Mouse (Mus musculus): ENCODE measurements around the gene Epb41l1. TPM values are rescaled to one million over a fixed set of nuclear protein-coding genes. Genes with fewer than 3 reads are reported as not detected.
A peak's percentile ranks its signal among the peaks of the same experiment; 100 is the strongest.

Epb41l1 gene
- polyA plus RNA-seq, 1 experiment from 2014 or later = 3.3 TPM

GRCm38 (mm10) chr2:156426151-156426550 is 5.4 kb downstream of the Epb41l1 start:
- WGBS = 59% methylated on average over 4 of the region's 4 CpGs
- no peak overlapping the region for H3K27ac ChIP-seq
- H3K9me3 ChIP-seq = no peaks in the 10 kb centered on the region
- ATAC-seq (ENCODE audit: insufficient read depth, low FRiP score, low read depth) = no peak
- no peak overlapping the region for H3K4me3 ChIP-seq (replicated peaks)
- peaks cover 16% of the 10 kb centered on the region for H3K4me1 ChIP-seq
- no peak overlapping the region for H3K9ac ChIP-seq
- H3K4me2 ChIP-seq = no peak overlapping the region
- peaks cover 12% of the 10 kb centered on the region; the same call in 1 of the 2 replicates for H3K27me3 ChIP-seq (replicated peaks)
- H3K36me3 ChIP-seq = no peaks in the 10 kb centered on the region

GRCm38 (mm10) chr2:156429836-156430235 is 9.1 kb downstream of the Epb41l1 start:
- Histone ChIP-seq H3K9ac (no peak overlapping the region), H3K27ac (0 out of 2 replicates have a peak overlapping the region, but pooled peaks have one; percentile 6), H3K27me3 (replicated peaks) (no peaks in the 10 kb centered on the region), H3K9me3 (no peaks in the 10 kb centered on the region), H3K4me1 (0 out of 2 replicates have a peak, but pooled peaks cover 4% of the 10 kb centered on the region), H3K4me2 (no peak overlapping the region), H3K4me3 (replicated peaks) (no peak overlapping the region), H3K36me3 (no peaks in the 10 kb centered on the region)
- no peak for ATAC-seq (ENCODE audit: insufficient read depth, low FRiP score, low read depth)
- WGBS = 62% methylated on average over 10 of the region's 10 CpGs

DNA sequence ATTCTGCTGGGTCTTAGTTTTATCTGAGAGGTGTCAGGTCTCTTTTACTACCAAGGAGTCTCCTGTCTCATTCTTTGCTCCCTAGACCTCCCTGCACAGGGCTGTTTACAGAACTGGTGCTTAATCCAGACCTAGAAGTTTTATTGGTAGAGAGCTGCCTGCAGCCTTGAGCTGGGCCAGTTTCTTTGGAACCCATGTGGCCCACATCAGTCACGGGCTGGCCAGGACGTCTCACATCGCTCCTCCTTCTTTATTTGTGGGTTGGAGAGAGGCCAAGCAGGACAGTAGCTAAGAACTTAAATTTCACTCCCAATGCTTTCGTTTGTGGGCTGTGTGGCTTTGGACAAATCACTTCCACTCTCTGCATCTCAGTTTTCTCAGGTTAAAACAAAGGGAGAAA is 9.6 kb downstream of the Epb41l1 start:
- H3K9me3 ChIP-seq = no peaks in the 10 kb centered on the region
- 18% methylated on average over 4 of the region's 4 CpGs for WGBS
- H3K27ac ChIP-seq = 0 out of 2 replicates have a peak overlapping the region, but pooled peaks have one; percentile 6

GRCm38 (mm10) chr2:156431409-156431808 is 10.7 kb downstream of the Epb41l1 start:
- Histone ChIP-seq H3K36me3 (no peaks in the 10 kb centered on the region), H3K9ac (no peak overlapping the region), H3K4me1 (no peaks in the 10 kb centered on the region), H3K9me3 (no peaks in the 10 kb centered on the region), H3K27me3 (replicated peaks) (no peaks in the 10 kb centered on the region), H3K4me2 (no peak overlapping the region), H3K27ac (no peak overlapping the region), H3K4me3 (replicated peaks) (no peak overlapping the region)
- no peak for ATAC-seq (ENCODE audit: insufficient read depth, low FRiP score, low read depth)
- 72% methylated on average over 6 of the region's 6 CpGs for WGBS

More for the DNA sequence above, 9.6 kb downstream of the Epb41l1 start:
- 0 out of 2 replicates have a peak, but pooled peaks cover 2% of the 10 kb centered on the region for H3K4me1 ChIP-seq
- no peak overlapping the region for H3K9ac ChIP-seq
- H3K36me3 ChIP-seq = no peaks in the 10 kb centered on the region
- H3K4me2 ChIP-seq = no peak overlapping the region
- ATAC-seq (ENCODE audit: insufficient read depth, low FRiP score, low read depth) = no peak
- H3K27me3 ChIP-seq (replicated peaks) = no peaks in the 10 kb centered on the region
- no peak overlapping the region for H3K4me3 ChIP-seq (replicated peaks)

DNA sequence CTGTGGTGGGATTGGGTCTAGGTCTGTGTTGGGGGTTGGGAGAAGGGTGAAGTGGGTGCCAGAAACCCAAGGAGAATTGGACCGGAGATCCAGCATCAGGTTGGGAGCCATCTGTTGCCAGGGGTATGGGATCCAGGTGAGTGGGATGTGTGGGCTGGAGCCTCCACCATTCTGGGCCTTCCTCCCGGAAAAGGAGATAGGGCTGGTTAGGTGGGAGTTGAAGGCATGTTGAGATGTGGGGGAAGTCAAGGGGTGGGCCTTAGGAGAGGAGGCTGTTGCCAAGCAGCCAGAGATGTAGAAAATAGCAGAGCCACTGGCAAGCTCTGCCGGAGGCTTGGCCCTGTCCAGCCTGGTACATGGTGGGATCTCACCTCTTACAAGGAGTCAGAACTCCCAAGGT is 11.4 kb downstream of the Epb41l1 start:
- Histone ChIP-seq H3K27me3 (replicated peaks) (no peaks in the 10 kb centered on the region), H3K27ac (0 out of 2 replicates have a peak overlapping the region, but pooled peaks have one; percentile 73), H3K9ac (no peak overlapping the region), H3K4me2 (no peak overlapping the region), H3K36me3 (no peaks in the 10 kb centered on the region), H3K4me1 (no peaks in the 10 kb centered on the region), H3K9me3 (no peaks in the 10 kb centered on the region), H3K4me3 (replicated peaks) (no peak overlapping the region)
- 75% methylated on average over 3 of the region's 3 CpGs for WGBS
- ATAC-seq (ENCODE audit: insufficient read depth, low FRiP score, low read depth) = no peak

DNA sequence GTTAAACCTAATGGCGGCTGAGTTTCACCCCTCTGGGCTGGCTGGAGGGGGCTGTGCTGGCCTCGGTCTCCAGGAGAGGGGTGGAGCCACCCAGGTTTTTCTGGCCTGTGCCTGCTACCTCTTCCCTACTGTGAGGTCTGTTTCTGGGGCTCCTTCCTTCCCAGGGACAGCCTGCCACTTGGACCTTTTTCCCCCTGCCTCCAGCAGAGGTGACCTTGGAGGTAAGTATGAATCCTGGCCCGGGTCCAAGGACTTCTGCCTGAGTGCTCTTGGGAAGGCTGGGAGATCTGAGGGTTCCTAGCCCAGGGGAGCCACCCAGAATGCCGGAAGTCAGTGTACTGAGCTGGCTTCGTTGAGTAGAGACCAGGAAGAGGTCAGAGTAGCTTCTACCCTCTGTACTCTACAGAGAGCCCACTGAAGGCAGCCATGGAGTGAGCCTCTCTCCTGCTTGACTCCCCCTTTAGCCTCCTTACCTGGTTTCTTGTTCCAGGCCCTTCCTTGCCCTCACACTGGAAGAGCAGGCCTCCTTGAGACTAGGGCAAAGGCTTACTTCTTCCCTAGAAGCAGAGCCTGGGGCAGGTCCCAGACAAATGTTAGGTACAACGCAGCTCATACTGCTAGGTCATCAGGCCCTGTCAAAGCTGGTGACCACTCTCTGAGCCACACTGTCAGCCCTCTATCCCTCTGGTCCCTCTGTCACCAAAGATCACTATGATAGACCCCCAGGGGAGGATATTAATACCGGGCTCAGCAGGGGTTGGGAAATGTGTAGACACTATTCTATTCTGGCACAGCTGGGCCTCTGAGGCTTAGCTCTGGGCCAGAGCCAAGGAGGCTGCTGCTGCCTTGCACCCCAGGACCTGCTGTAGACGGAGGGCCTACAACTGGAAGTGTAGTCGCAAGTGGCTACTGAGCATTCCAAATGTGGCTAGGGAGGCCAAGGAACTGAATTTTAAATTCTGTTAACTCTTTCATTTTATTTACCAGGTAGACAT is 12.5 kb downstream of the Epb41l1 start:
- ATAC-seq (ENCODE audit: insufficient read depth, low FRiP score, low read depth) = peak; percentile 73
- peak overlapping the region; percentile 73 for H3K27ac ChIP-seq
- WGBS = 49% methylated on average over 9 of the region's 9 CpGs
- no peaks in the 10 kb centered on the region for H3K27me3 ChIP-seq (replicated peaks)
- no peaks in the 10 kb centered on the region for H3K36me3 ChIP-seq
- no peak overlapping the region for H3K4me3 ChIP-seq (replicated peaks)
- H3K4me1 ChIP-seq = no peaks in the 10 kb centered on the region
- peak overlapping the region; percentile 8; the same call in 1 of the 2 replicates for H3K4me2 ChIP-seq
- H3K9me3 ChIP-seq = no peaks in the 10 kb centered on the region
- no peak overlapping the region for H3K9ac ChIP-seq

- Histone ChIP-seq H3K9ac (no peak overlapping the region), H3K27ac (no peak overlapping the region)
Measured at GRCm38 (mm10) chr2:156437637-156438036, 16.9 kb downstream of the Epb41l1 start.

GRCm38 (mm10) chr2:156439666-156440462 is 19.2 kb downstream of the Epb41l1 start:
- Histone ChIP-seq H3K4me3 (replicated peaks) (no peak overlapping the region), H3K27ac (peak overlapping the region; percentile 31; the same call in 1 of the 2 replicates), H3K4me2 (no peak overlapping the region), H3K27me3 (replicated peaks) (no peaks in the 10 kb centered on the region), H3K9me3 (no peaks in the 10 kb centered on the region), H3K9ac (no peak overlapping the region), H3K4me1 (peaks cover 14% of the 10 kb centered on the region), H3K36me3 (no peaks in the 10 kb centered on the region)
- WGBS = 17% methylated on average over 11 of the region's 11 CpGs
- 0 out of 2 replicates have a peak, but pooled peaks have one; percentile 48 for ATAC-seq (ENCODE audit: insufficient read depth, low FRiP score, low read depth)

More at GRCm38 (mm10) chr2:156437637-156438036, 16.9 kb downstream of the Epb41l1 start:
- Histone ChIP-seq H3K36me3 (no peaks in the 10 kb centered on the region), H3K27me3 (replicated peaks) (no peaks in the 10 kb centered on the region), H3K4me1 (peaks cover 12% of the 10 kb centered on the region), H3K4me3 (replicated peaks) (no peak overlapping the region), H3K4me2 (no peak overlapping the region), H3K9me3 (no peaks in the 10 kb centered on the region)
- WGBS = 86% methylated on average over 11 of the region's 11 CpGs
- no peak for ATAC-seq (ENCODE audit: insufficient read depth, low FRiP score, low read depth)

DNA sequence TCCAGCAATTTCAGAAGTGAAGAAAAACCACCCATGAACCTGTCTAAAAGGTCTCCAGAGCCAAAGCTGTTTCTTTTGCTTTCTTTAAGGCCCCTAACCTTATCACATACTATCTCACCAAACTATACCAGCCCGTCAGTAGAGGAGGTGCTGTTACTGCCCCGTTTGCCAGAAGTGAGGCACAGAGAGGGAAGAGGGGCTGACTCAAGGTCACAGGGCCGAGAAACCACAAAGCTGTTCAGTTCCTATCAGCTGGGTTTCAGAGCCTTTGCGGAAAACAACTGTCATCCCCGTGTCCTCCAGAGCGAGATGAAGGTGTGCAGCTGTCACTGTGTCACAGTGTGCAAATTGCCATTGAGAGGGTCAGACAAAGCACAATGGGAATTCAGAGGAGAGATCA is 21.2 kb downstream of the Epb41l1 start:
- Histone ChIP-seq H3K4me3 (replicated peaks) (no peak overlapping the region), H3K9me3 (no peaks in the 10 kb centered on the region), H3K27me3 (replicated peaks) (no peaks in the 10 kb centered on the region), H3K4me1 (peaks cover 14% of the 10 kb centered on the region), H3K9ac (no peak overlapping the region), H3K27ac (no peak overlapping the region), H3K4me2 (no peak overlapping the region), H3K36me3 (no peaks in the 10 kb centered on the region)
- 37% methylated on average over 6 of the region's 6 CpGs for WGBS
- ATAC-seq (ENCODE audit: insufficient read depth, low FRiP score, low read depth) = no peak

DNA sequence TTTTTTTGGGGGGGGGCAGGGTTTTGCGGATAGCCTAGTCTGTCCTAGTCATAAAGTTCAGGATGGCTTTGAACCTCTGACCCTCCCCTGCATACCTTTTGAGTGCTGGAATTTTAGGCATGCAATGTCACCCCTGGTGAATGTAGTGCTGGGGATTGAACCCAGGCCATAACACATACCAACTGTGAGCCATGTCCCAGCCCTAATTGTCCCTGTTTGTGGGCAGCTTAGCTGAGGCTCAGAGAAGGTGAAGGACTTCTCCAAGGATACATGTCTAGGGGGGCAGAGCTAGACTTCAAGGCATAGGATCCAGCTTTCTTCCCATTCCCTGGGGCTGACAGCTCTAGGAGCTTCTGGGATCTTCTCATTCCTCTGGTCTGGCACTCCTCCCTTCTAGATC is 22.6 kb downstream of the Epb41l1 start:
- no peaks in the 10 kb centered on the region for H3K36me3 ChIP-seq
- H3K4me1 ChIP-seq = peaks cover 19% of the 10 kb centered on the region
- no peak overlapping the region for H3K27ac ChIP-seq
- no peak overlapping the region for H3K4me2 ChIP-seq
- no peak for ATAC-seq (ENCODE audit: insufficient read depth, low FRiP score, low read depth)
- H3K9me3 ChIP-seq = no peaks in the 10 kb centered on the region
- 56% methylated on average over 1 of the region's 1 CpGs for whole genome bisulfite sequencing
- H3K27me3 ChIP-seq (replicated peaks) = no peaks in the 10 kb centered on the region
- H3K9ac ChIP-seq = no peak overlapping the region
- no peak overlapping the region for H3K4me3 ChIP-seq (replicated peaks)

DNA sequence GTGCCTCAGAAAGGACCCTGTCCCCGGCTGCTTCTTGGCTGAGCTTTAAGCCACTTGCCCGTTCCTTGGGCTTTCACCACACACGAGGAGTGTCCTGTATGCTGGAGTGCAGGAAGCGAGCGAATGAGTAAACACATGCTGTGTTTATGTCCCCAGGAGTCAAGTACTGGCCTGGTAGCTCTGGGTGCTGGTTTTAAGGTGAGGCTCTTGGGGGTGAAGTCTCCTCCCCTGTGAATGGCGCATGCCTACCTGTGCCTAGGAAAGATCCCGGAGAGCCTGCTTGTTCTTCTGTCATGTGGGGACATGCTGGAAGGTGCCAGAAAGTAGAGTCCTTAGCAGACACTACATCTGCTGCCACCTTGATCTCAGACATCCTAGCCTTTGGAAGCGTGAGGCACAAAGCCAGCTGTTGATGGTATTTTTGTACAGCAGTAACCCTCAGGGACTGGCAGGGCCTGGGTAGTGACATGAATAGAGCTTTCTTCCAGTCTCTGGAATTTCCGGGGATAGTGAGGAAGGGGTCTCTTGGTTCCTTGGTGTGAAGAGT is 25.9 kb downstream of the Epb41l1 start:
- Histone ChIP-seq H3K9ac (no peak overlapping the region), H3K4me2 (no peak overlapping the region; the same call in 1 of the 2 replicates), H3K9me3 (no peaks in the 10 kb centered on the region), H3K36me3 (no peaks in the 10 kb centered on the region), H3K4me3 (replicated peaks) (no peak overlapping the region), H3K4me1 (0 out of 2 replicates have a peak, but pooled peaks cover 18% of the 10 kb centered on the region), H3K27me3 (replicated peaks) (no peaks in the 10 kb centered on the region), H3K27ac (peak overlapping the region; percentile 88)
- 61% methylated on average over 9 of the region's 9 CpGs for WGBS
- no peak for ATAC-seq (ENCODE audit: insufficient read depth, low FRiP score, low read depth)

Data from stomach, embryonic 15.5 days (tissue).